Mouse (Mus musculus): ENCODE results near the gene Sfpq.

- TF ChIP-seq CTCF (IDR thresholded peaks at IDR 0.05; ENCODE audit: low read depth, low read length) (no peak), EP300 (IDR thresholded peaks at IDR 0.05; ENCODE audit: insufficient read depth, low read depth, low read length) (no peak)
Observed at GRCm38 (mm10) chr4:127051121-127051520, 30.0 kb downstream of the Sfpq start.
